Mouse (Mus musculus): ENCODE data around the gene Lcp1. TPM values are rescaled to one million over a fixed set of nuclear protein-coding genes. Genes with fewer than 3 reads are reported as not detected.

Gene Lcp1
- total RNA-seq, 2 experiments from 2014 or later = 6.0 to 6.1 TPM

GRCm38 (mm10) chr14:75246024-75247000 is 115.4 kb downstream of the Lcp1 start:
- DNase-seq (ENCODE audit: extremely low spot score in 1 of 2, low spot score in 2 of 2) = no peak
- intact Hi-C loops (cut with DNase I) = no loop called here
- TF ChIP-seq CTCF (IDR thresholded peaks at IDR 0.05) = no peak

GRCm38 (mm10) chr14:75250432-75250831 is 119.5 kb downstream of the Lcp1 start:
- intact Hi-C loops (cut with DNase I) = no loop called here

More at GRCm38 (mm10) chr14:75246024-75247000, 115.4 kb downstream of the Lcp1 start:
- Histone ChIP-seq H3K27ac (no peak overlapping the region), H3K4me3 (no peak overlapping the region)

GRCm38 (mm10) chr14:75256521-75256920 is 125.6 kb downstream of the Lcp1 start:
- Histone ChIP-seq H3K27ac (no peak overlapping the region), H3K4me3 (no peak overlapping the region)
- DNase-seq (ENCODE audit: extremely low spot score in 1 of 2, low spot score in 2 of 2) = no peak
- intact Hi-C loops (cut with DNase I) = no loop called here
- peak; percentile 17 for TF ChIP-seq CTCF (IDR thresholded peaks at IDR 0.05)

More at GRCm38 (mm10) chr14:75250432-75250831, 119.5 kb downstream of the Lcp1 start:
- no peak for DNase-seq (ENCODE audit: extremely low spot score in 1 of 2, low spot score in 2 of 2)
- Histone ChIP-seq H3K4me3 (no peak overlapping the region), H3K27ac (no peak overlapping the region)
- no peak for TF ChIP-seq CTCF (IDR thresholded peaks at IDR 0.05)

- DNase-seq (ENCODE audit: extremely low spot score in 1 of 2, low spot score in 2 of 2) = no peak
- intact Hi-C loops (cut with DNase I) = no loop called here
- TF ChIP-seq CTCF (IDR thresholded peaks at IDR 0.05) = no peak
- Histone ChIP-seq H3K4me3 (no peak overlapping the region), H3K27ac (no peak overlapping the region)
Observed at GRCm38 (mm10) chr14:75269531-75269930, 138.6 kb downstream of the Lcp1 start.

GRCm38 (mm10) chr14:75279716-75280115 is 148.8 kb downstream of the Lcp1 start:
- Histone ChIP-seq H3K27ac (no peak overlapping the region), H3K4me3 (no peak overlapping the region)
- no peak for TF ChIP-seq CTCF (IDR thresholded peaks at IDR 0.05)
- intact Hi-C loops (cut with DNase I) = loop anchor here (5.0 kb wide), 3 partner anchors 42 to 548 kb away; partner anchors contain the start of gene Siah3
- DNase-seq (ENCODE audit: extremely low spot score in 1 of 2, low spot score in 2 of 2) = no peak

- H3K27ac ChIP-seq = no peak overlapping the region
- no peak for DNase-seq (ENCODE audit: extremely low spot score in 1 of 2, low spot score in 2 of 2)
- intact Hi-C loops (cut with DNase I) = loop anchor here (5.0 kb wide), 3 partner anchors 43 to 547 kb away; partner anchors contain the start of gene Siah3
- H3K4me3 ChIP-seq = no peak overlapping the region
- no peak for TF ChIP-seq CTCF (IDR thresholded peaks at IDR 0.05)
Observed at GRCm38 (mm10) chr14:75280406-75280805, 149.5 kb downstream of the Lcp1 start.

Small RNAs within 50 kb of the gene (microRNA-seq; reads per million reads assigned to microRNA genes)
- gene Gm44482 = 0 reads per million in 2 experiments

Other genes starting within 250 kb of the Lcp1 start
- 10 to 100 TPM; 14.8 to 16.3 TPM for gene Lrch1, start 183.2 kb upstream of the Lcp1 start, total RNA-seq (2021)
- 1 to 10 TPM; 2.1 to 2.8 TPM for gene Rubcnl, start 115.1 kb upstream of the Lcp1 start, total RNA-seq (2021)
- gene Lrrc63, start 220 bp upstream of the Lcp1 start, total RNA-seq (2021) = not detected
- gene Cpb2, start 111.2 kb downstream of the Lcp1 start, total RNA-seq (2021) = not detected
- gene Zc3h13, start 153.3 kb downstream of the Lcp1 start, total RNA-seq (2021) = 10 to 100 TPM; 65.5 to 66.9 TPM